Mouse (Mus musculus) kidney, embryonic 15.5 days (tissue): ENCODE results near the gene Mettl7b. TPM values are rescaled to one million over a fixed set of nuclear protein-coding genes. Genes with fewer than 3 reads are reported as not detected.

Experiments used
- ATAC-seq: fragments of 200-750 bp; cut with Nextera tagmentation; replicated peaks from 2 replicates; pipeline ENCODE4 v1.8.0; 2017; ENCODE audit warnings: moderate TSS enrichment; ENCODE audit not compliant: low FRiP score
- H3K27ac ChIP-seq: fragments of 300-500 bp; sonication (generic); 2 replicates; pipeline ENCODE4 v1.5.1; 2015; ENCODE audit warnings: mild to moderate bottlenecking, inconsistent platforms
- H3K27me3 ChIP-seq: fragments of 300-500 bp; sonication (generic); 2 replicates; pipeline ENCODE4 v1.6.1; 2015; ENCODE audit warnings: inconsistent platforms
- H3K36me3 ChIP-seq: fragments of 300-500 bp; sonication (generic); 2 replicates; pipeline ENCODE4 v1.6.1; 2015; ENCODE audit warnings: inconsistent platforms
- H3K4me1 ChIP-seq: fragments of 300-500 bp; sonication (generic); 2 replicates; pipeline ENCODE4 v1.6.1; 2015; ENCODE audit warnings: inconsistent platforms
- H3K4me2 ChIP-seq: fragments of 300-500 bp; sonication (generic); 2 replicates; pipeline ENCODE4 v1.6.1; 2015; ENCODE audit warnings: moderate library complexity, mild to moderate bottlenecking, inconsistent platforms
- H3K4me3 ChIP-seq: fragments of 300-500 bp; sonication (generic); replicated peaks from 2 replicates; pipeline ENCODE4 v1.5.1; 2015; ENCODE audit warnings: mild to moderate bottlenecking, inconsistent platforms
- H3K9ac ChIP-seq: fragments of 300-500 bp; sonication (generic); 2 replicates; pipeline ENCODE4 v1.6.1; 2015; ENCODE audit warnings: mild to moderate bottlenecking, inconsistent platforms
- H3K9me3 ChIP-seq: fragments of 300-500 bp; sonication (generic); replicated peaks from 2 replicates; pipeline ENCODE4 v1.6.1; 2016; ENCODE audit warnings: inconsistent platforms
- WGBS: fragments of 180-500 bp; shearing (Covaris S2); methylation state at CpG from one replicate; pipeline ENCODE4 v1.1.7; 2015; ENCODE audit warnings: mixed read lengths; 5-methylcytosine and 5-hydroxymethylcytosine counted together
- polyA plus RNA-seq: library from polyadenylated mRNA; unstranded; fragments of >200 nt; fragmentation: Nextera tagmentation; extraction: Ambion mirVana; gene quantifications from 2 replicates; pipeline ENCODE4 v1.2.1, GENCODE M21; 2015

Mettl7b gene
- polyA plus RNA-seq, 1 experiment from 2014 or later: 5.6 TPM

- Histone ChIP-seq H3K27ac (no peak overlapping the region), H3K4me3 (no peak overlapping the region), H3K4me2 (no peak overlapping the region), H3K9ac (no peak overlapping the region), H3K36me3 (no peaks in the 10 kb centered on the region), H3K9me3 (no peaks in the 10 kb centered on the region), H3K27me3 (peaks cover 29% of the 10 kb centered on the region), H3K4me1 (peaks cover 6% of the 10 kb centered on the region; the same call in 1 of the 2 replicates)
- ATAC-seq: no peak
- 45% methylated on average over 5 of the region's 5 CpGs for WGBS
These were observed 21.8 kb downstream of the Mettl7b start for GRCm38 (mm10) chr10:128938974-128939373.

GRCm38 (mm10) chr10:128938457-128938856, 22.3 kb downstream of the Mettl7b start:
- Histone ChIP-seq H3K4me1 (peaks cover 11% of the 10 kb centered on the region), H3K4me3 (no peak overlapping the region), H3K4me2 (no peak overlapping the region), H3K9ac (no peak overlapping the region), H3K9me3 (no peaks in the 10 kb centered on the region), H3K27me3 (peaks cover 34% of the 10 kb centered on the region), H3K36me3 (no peaks in the 10 kb centered on the region), H3K27ac (no peak overlapping the region)
- no peak for ATAC-seq
- 85% methylated on average over 9 of the region's 9 CpGs for WGBS

- WGBS: 58% methylated on average over 12 of the region's 12 CpGs
- H3K27ac ChIP-seq: no peak overlapping the region
- H3K9ac ChIP-seq: no peak overlapping the region
- H3K9me3 ChIP-seq: no peaks in the 10 kb centered on the region
- no peak for ATAC-seq
- H3K27me3 ChIP-seq: peaks cover 40% of the 10 kb centered on the region
- H3K4me1 ChIP-seq: peaks cover 16% of the 10 kb centered on the region
- H3K4me3 ChIP-seq: no peak overlapping the region
- H3K4me2 ChIP-seq: no peak overlapping the region
- H3K36me3 ChIP-seq: no peaks in the 10 kb centered on the region
These were observed 22.9 kb downstream of the Mettl7b start for GRCm38 (mm10) chr10:128937756-128938390.

GRCm38 (mm10) chr10:128935826-128936440, 24.9 kb downstream of the Mettl7b start:
- peaks cover 60% of the 10 kb centered on the region for H3K27me3 ChIP-seq
- ATAC-seq: no peak; the same call in 1 of the 2 replicates
- H3K4me1 ChIP-seq: peaks cover 16% of the 10 kb centered on the region
- H3K4me3 ChIP-seq: no peak overlapping the region
- no peak overlapping the region for H3K9ac ChIP-seq
- WGBS: 73% methylated on average over 8 of the region's 8 CpGs
- peak overlapping the region; percentile 9; the same call in 1 of the 2 replicates for H3K4me2 ChIP-seq
- H3K36me3 ChIP-seq: no peaks in the 10 kb centered on the region
- H3K27ac ChIP-seq: no peak overlapping the region
- H3K9me3 ChIP-seq: no peaks in the 10 kb centered on the region

- no peak for ATAC-seq
- no peak overlapping the region for H3K27ac ChIP-seq
These were observed 25.6 kb downstream of the Mettl7b start for GRCm38 (mm10) chr10:128934997-128935787.

GRCm38 (mm10) chr10:128933976-128934721, 26.6 kb downstream of the Mettl7b start:
- ATAC-seq: 0 out of 2 replicates have a peak, but pooled peaks have one; percentile 9
- no peak overlapping the region for H3K9ac ChIP-seq
- no peak overlapping the region for H3K27ac ChIP-seq
- peak overlapping the region; percentile 89 for H3K4me2 ChIP-seq
- peak overlapping the region; percentile 48 for H3K4me3 ChIP-seq
- 3% methylated on average over 21 of the region's 21 CpGs for WGBS
- peaks cover 75% of the 10 kb centered on the region for H3K27me3 ChIP-seq
- no peaks in the 10 kb centered on the region for H3K9me3 ChIP-seq
- no peaks in the 10 kb centered on the region for H3K36me3 ChIP-seq
- H3K4me1 ChIP-seq: peaks cover 16% of the 10 kb centered on the region

More at GRCm38 (mm10) chr10:128934997-128935787, 25.6 kb downstream of the Mettl7b start:
- H3K4me3 ChIP-seq: no peak overlapping the region
- H3K4me1 ChIP-seq: peaks cover 16% of the 10 kb centered on the region
- H3K36me3 ChIP-seq: no peaks in the 10 kb centered on the region
- H3K4me2 ChIP-seq: no peak overlapping the region
- 62% methylated on average over 7 of the region's 7 CpGs for WGBS
- no peak overlapping the region for H3K9ac ChIP-seq
- H3K27me3 ChIP-seq: peaks cover 67% of the 10 kb centered on the region
- H3K9me3 ChIP-seq: no peaks in the 10 kb centered on the region

- peak within 1 kb of the TSS; percentile 89 for H3K4me2 ChIP-seq
- peak; percentile 85 for ATAC-seq
- H3K4me3 ChIP-seq: peak within 1 kb of the TSS; percentile 48
- peaks cover 75% of the 10 kb centered on the region for H3K27me3 ChIP-seq
- no peak within 1 kb of the TSS for H3K9ac ChIP-seq
- H3K36me3 ChIP-seq: no peaks in the 10 kb centered on the region
- WGBS: under 1% methylated on average over 25 of the region's 26 CpGs
- peaks cover 16% of the 10 kb centered on the region for H3K4me1 ChIP-seq
- H3K9me3 ChIP-seq: no peaks in the 10 kb centered on the region
- no peak within 1 kb of the TSS for H3K27ac ChIP-seq
These were observed 27.2 kb downstream of the Mettl7b start, which contains the start of gene Itga7 for GRCm38 (mm10) chr10:128933574-128933973. Itga7 (plus strand) TSS chr10:128933818.

GRCm38 (mm10) chr10:128931441-128931840, 29.3 kb downstream of the Mettl7b start:
- Histone ChIP-seq H3K36me3 (no peaks in the 10 kb centered on the region), H3K9me3 (no peaks in the 10 kb centered on the region), H3K4me1 (peaks cover 16% of the 10 kb centered on the region), H3K4me3 (no peak overlapping the region), H3K27ac (no peak overlapping the region), H3K27me3 (peaks cover 80% of the 10 kb centered on the region), H3K9ac (no peak overlapping the region), H3K4me2 (no peak overlapping the region)
- no peak for ATAC-seq
- WGBS: 17% methylated on average over 2 of the region's 2 CpGs

- no peaks in the 10 kb centered on the region for H3K36me3 ChIP-seq
- ATAC-seq: no peak
- no peak overlapping the region for H3K4me2 ChIP-seq
- no peak overlapping the region for H3K9ac ChIP-seq
- 68% methylated on average over 7 of the region's 7 CpGs for WGBS
- no peak overlapping the region for H3K4me3 ChIP-seq
- H3K27me3 ChIP-seq: peaks cover 63% of the 10 kb centered on the region
- no peaks in the 10 kb centered on the region for H3K9me3 ChIP-seq
- H3K4me1 ChIP-seq: peaks cover 16% of the 10 kb centered on the region
- H3K27ac ChIP-seq: no peak overlapping the region
These were observed 31.0 kb downstream of the Mettl7b start for GRCm38 (mm10) chr10:128929638-128930378.

- Histone ChIP-seq H3K9me3 (no peaks in the 10 kb centered on the region), H3K4me2 (no peak overlapping the region), H3K4me1 (peaks cover 11% of the 10 kb centered on the region), H3K27ac (no peak overlapping the region), H3K27me3 (peaks cover 49% of the 10 kb centered on the region), H3K36me3 (no peaks in the 10 kb centered on the region), H3K4me3 (no peak overlapping the region), H3K9ac (no peak overlapping the region)
- ATAC-seq: no peak
- 37% methylated on average over 4 of the region's 4 CpGs for WGBS
These were observed 32.4 kb downstream of the Mettl7b start for GRCm38 (mm10) chr10:128928356-128928755.

- Histone ChIP-seq H3K27me3 (peaks cover 10% of the 10 kb centered on the region; the same call in 1 of the 2 replicates), H3K4me2 (peak within 1 kb of the TSS; percentile 85), H3K27ac (peak within 1 kb of the TSS; percentile 95), H3K9ac (peak within 1 kb of the TSS; percentile 70), H3K9me3 (no peaks in the 10 kb centered on the region), H3K4me1 (peaks cover 45% of the 10 kb centered on the region), H3K36me3 (no peaks in the 10 kb centered on the region; the same call in 1 of the 2 replicates), H3K4me3 (peak within 1 kb of the TSS; percentile 69)
- 62% methylated on average over 9 of the region's 9 CpGs for whole genome bisulfite sequencing
- ATAC-seq: no peak
These were observed 36.9 kb downstream of the Mettl7b start, which contains the start of gene Bloc1s1 for GRCm38 (mm10) chr10:128923935-128924334. Bloc1s1 (minus strand) TSS chr10:128924035.
